Mouse (Mus musculus): ENCODE data around the gene Fbf1.

GRCm38 (mm10) chr11:116215991-116216390 is 48.0 kb upstream of the Fbf1 start:
- TF ChIP-seq CTCF (IDR thresholded peaks at IDR 0.05; ENCODE audit: control insufficient read depth, insufficient read depth, insufficient replicate concordance, low read depth, low read length) = no peak
- no peak for TF ChIP-seq POLR2A (IDR thresholded peaks at IDR 0.05; ENCODE audit: control insufficient read depth, low read depth, low read length)
